Mouse (Mus musculus): ENCODE results near the gene Adgrl3. TPM values are rescaled to one million over a fixed set of nuclear protein-coding genes. Genes with fewer than 3 reads are reported as not detected.

Adgrl3 gene
- total RNA-seq, 2 experiments from 2014 or later = 204 to 219 TPM

Small RNA genes within 50 kb of the gene (microRNA-seq; reads per million reads assigned to microRNA genes)
- gene Gm22048 = 0 reads per million in 2 experiments
